Mouse (Mus musculus): ENCODE data around the gene Sept4.
A peak's percentile ranks its signal among the peaks of the same experiment; 100 is the strongest.

Gene Sept4

GRCm38 (mm10) chr11:87568255-87568953 is at the start of gene Sept4:
TSS of gene Sept4 (plus strand) at chr11:87568903.
- DNase-seq (ENCODE audit: low read depth) = no peak

- DNase-seq (ENCODE audit: low read depth) = peak; percentile 87
These were observed 49.4 kb upstream of the Sept4 start for GRCm38 (mm10) chr11:87519260-87519659.

- peak; percentile 71 for DNase-seq (ENCODE audit: low read depth)
These were observed 45.2 kb upstream of the Sept4 start for GRCm38 (mm10) chr11:87523466-87523865.

- no peak for DNase-seq (ENCODE audit: low read depth)
These were observed 44.7 kb upstream of the Sept4 start for GRCm38 (mm10) chr11:87523967-87524366.

- DNase-seq (ENCODE audit: low read depth) = no peak
These were observed 43.9 kb upstream of the Sept4 start for GRCm38 (mm10) chr11:87524780-87525179.

- peak; percentile 57 for DNase-seq (ENCODE audit: low read depth)
These were observed 41.3 kb upstream of the Sept4 start for GRCm38 (mm10) chr11:87527364-87527763.

GRCm38 (mm10) chr11:87527990-87528389 is 40.7 kb upstream of the Sept4 start:
- peak; percentile 56 for DNase-seq (ENCODE audit: low read depth)

GRCm38 (mm10) chr11:87531695-87532094 is 37.0 kb upstream of the Sept4 start:
- DNase-seq (ENCODE audit: low read depth) = peak; percentile 62

- peak; percentile 49 for DNase-seq (ENCODE audit: low read depth)
These were observed 26.4 kb upstream of the Sept4 start for GRCm38 (mm10) chr11:87542285-87542684.

GRCm38 (mm10) chr11:87542906-87543305 is 25.8 kb upstream of the Sept4 start:
- DNase-seq (ENCODE audit: low read depth) = no peak

- no peak for DNase-seq (ENCODE audit: low read depth)
These were observed 15.4 kb upstream of the Sept4 start for GRCm38 (mm10) chr11:87553342-87553741.

GRCm38 (mm10) chr11:87554386-87554785 is 14.3 kb upstream of the Sept4 start:
- peak; percentile 25 for DNase-seq (ENCODE audit: low read depth)

GRCm38 (mm10) chr11:87555106-87555703 is 13.5 kb upstream of the Sept4 start:
- DNase-seq (ENCODE audit: low read depth) = no peak

- DNase-seq (ENCODE audit: low read depth) = no peak
These were observed 7.5 kb upstream of the Sept4 start for GRCm38 (mm10) chr11:87561208-87561607.

GRCm38 (mm10) chr11:87566501-87566900 is 2.2 kb upstream of the Sept4 start, which contains the start of gene Gm11492:
TSS of gene Gm11492 (plus strand) at chr11:87566653.
- no peak for DNase-seq (ENCODE audit: low read depth)

GRCm38 (mm10) chr11:87570743-87571142 is 2.0 kb downstream of the Sept4 start:
- no peak for DNase-seq (ENCODE audit: low read depth)

- DNase-seq (ENCODE audit: low read depth) = no peak
These were observed 2.8 kb downstream of the Sept4 start for GRCm38 (mm10) chr11:87571361-87571950.

GRCm38 (mm10) chr11:87573751-87574150 is 5.0 kb downstream of the Sept4 start:
- DNase-seq (ENCODE audit: low read depth) = no peak

- DNase-seq (ENCODE audit: low read depth) = no peak
These were observed 5.9 kb downstream of the Sept4 start for GRCm38 (mm10) chr11:87574520-87575180.

- no peak for DNase-seq (ENCODE audit: low read depth)
These were observed 9.0 kb downstream of the Sept4 start for GRCm38 (mm10) chr11:87577601-87578248.

- DNase-seq (ENCODE audit: low read depth) = no peak
These were observed 9.7 kb downstream of the Sept4 start for GRCm38 (mm10) chr11:87578249-87578962.
